Mouse (Mus musculus) lung, adult 2 months (tissue): ENCODE results near the gene Elp5.

Experiments
- CTCF ChIP-seq: fragments of 200-500 bp; IDR thresholded peaks from 2 replicates; pipeline ENCODE4 v1.5.1; 2011; ENCODE audit warnings: mild to moderate bottlenecking, low read length, control low read depth; ENCODE audit not compliant: insufficient read depth
- POLR2A ChIP-seq: fragments of 200-500 bp; IDR thresholded peaks from 2 replicates; pipeline ENCODE4 v1.6.1; 2011; ENCODE audit warnings: low read depth, mild to moderate bottlenecking, control low read depth, low read length, borderline replicate concordance; ENCODE audit errors: extremely low read depth

GRCm38 (mm10) chr11:69931769-69932168 lies 50.5 kb downstream of the Elp5 start:
- TF ChIP-seq CTCF (no peak), POLR2A (no peak)
